Mouse (Mus musculus): ENCODE measurements around the gene Hif3a.

Hif3a gene

DNA sequence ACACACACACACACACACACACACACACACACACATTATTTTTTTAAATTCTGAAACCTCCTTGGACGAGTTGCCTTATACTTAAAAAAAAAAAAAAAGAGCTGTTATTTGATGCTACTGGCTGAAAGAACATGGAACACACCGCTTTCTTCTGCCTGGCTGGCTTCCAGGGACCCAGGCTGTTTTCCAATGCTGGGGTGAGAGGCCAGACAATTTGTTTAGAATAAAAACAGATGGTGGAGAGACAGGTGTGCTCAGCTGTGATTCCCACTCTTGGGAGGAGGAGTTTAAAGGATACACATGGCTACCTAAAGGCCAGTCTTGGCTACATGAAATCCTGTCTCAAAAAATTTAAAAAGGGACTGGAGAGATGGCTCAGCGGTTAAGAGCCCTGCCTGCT is 73.8 kb downstream of the Hif3a start:
- no peak for DNase-seq

DNA sequence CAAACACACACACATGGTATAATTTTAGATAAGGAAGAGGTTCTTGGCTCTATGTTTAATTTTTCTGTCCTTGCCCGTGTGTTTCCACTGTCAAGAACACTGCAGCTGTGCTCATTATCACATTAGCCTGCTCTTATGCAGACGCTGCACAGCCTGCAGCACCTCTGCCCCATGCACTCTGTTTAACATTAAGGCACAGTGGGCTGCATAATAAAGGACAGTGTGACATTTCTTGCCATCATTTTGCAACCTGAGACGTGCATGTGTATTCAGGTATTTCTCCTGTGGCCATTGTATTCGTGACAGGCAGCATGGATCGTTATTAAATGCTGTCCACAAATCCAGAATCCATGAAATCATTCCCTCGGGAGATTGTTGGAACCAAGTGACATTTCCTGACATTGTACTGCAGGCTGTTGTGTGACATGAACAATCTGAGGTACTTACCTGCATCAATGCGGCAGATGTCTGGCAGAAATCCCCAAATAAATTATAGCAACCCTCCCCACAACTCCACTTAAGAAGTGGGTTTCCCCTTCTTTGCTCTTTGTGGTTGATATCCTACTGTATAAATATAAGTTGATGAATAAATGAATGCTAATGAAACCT is 74.6 kb downstream of the Hif3a start:
- no peak for DNase-seq

DNA sequence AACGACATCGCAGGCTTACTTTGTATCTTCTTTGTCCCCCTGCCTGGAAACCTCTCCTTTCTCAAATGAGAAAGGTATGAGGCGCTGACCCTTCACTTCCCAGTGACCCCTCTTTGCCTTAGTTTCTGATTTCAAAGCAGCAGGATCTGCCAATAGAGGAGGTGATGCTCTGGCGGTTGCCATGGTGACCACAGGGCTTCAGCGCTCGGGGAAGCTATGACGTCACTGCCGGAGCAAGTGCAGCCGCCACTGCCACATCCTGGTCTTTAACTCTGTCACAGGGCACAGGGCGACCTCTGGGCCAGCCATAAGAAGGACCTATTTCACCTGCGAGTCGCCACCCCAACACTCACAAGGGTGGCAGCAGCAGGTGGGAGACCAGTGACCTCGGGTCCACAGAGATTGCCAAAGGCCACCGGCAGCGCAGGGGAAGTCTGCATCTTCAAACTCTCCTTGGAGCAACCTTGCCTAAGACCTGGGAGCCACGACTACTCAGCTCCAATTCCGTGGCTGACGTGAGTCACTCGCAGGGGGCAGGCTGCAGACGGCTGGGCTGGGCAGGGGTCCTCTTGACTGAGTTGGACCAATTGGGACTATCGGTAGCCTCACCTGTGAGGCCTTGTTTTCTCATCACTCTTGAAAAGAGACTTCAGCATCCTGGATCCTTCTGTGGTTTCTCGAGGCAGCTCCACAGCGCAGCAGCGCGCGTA is 79.2 kb downstream of the Hif3a start, which contains the start of gene Gm42372:
Gene Gm42372 (plus strand): TSS at position 228 of the 710 bp plus-strand sequence.
- peak; percentile 86 for DNase-seq

Measured in cerebellum, adult 8-10 months (tissue).